10 mouse cellular contexts compared by ENCODE assay signal in the genomic region with DNA sequence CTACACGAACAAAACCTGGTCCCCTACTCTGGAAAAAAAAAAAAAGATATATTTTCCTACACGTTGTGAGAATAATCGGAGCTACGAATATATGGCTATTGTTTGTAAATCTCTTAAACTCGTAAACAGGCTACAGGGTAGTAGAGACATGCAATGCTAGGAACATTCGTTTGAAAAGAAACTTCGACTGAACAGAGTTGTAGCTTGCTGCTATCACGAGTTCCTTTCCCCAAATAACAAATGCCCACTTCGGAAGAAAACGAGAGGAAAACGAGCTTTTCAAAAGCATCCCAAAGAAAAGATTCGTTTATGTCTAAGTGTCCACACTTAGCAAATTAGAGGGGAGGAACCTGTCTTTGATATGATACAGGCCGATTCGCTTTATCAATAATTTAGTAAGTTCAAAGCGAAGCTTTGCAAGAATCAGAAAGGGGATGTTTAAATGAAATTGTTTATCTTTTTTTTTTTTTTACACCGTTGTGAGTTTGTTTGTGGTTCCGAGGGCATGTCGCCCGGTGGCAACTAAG. TPM values are rescaled to one million over a fixed set of nuclear protein-coding genes. Genes with fewer than 3 reads are reported as not detected.
A peak's percentile ranks its signal among the peaks of the same experiment; 100 is the strongest.
DNase-seq lines count a peak whose midpoint lies in the region; ATAC-seq lines count a peak whose summit lies in the region.
"Had no signal": no experiment of that assay in that cellular context is flagged by ENCODE, and none has a peak within 500 bp of the region (broad histone marks: within the 10 kb centered on the region; RNA-seq: fewer than 3 reads in every experiment).

No protein-coding gene starts in this region.

- 4% methylated on average over 19 of the region's 19 CpGs for WGBS in neural tube, embryonic 11.5 days
- 5% methylated on average over 19 of the region's 19 CpGs for WGBS in limb, embryonic 13.5 days

- DNase-seq in embryo, embryonic 10.5 days (ENCODE audit: low spot score): peak; percentile 57
- no peak for DNase-seq in embryo, embryonic 9.5 days (ENCODE audit: extremely low spot score)
- no peak for DNase-seq in neural tube, embryonic 11.5 days (ENCODE audit: low spot score)
- no peak for DNase-seq in neural tube, embryonic 10.5 days (ENCODE audit: extremely low spot score, low spot score)
- no peak for DNase-seq in ovary, adult 18-20 months (ENCODE audit: low spot score)
- no peak for DNase-seq in adrenal gland, postnatal 4 days (ENCODE audit: low spot score in 2 of 2)
- DNase-seq: cerebellum, adult 11 months had no signal

- no peaks in the 10 kb centered on the region for H3K9me3 ChIP-seq in neural tube, embryonic 11.5 days (ENCODE audit: control insufficient read depth, low read length)
- no peaks in the 10 kb centered on the region for H3K9me3 ChIP-seq in limb, embryonic 13.5 days

- no peak overlapping the region for H3K4me3 ChIP-seq in neural tube, embryonic 11.5 days (ENCODE audit: low read depth, low read length)
- H3K4me3 ChIP-seq in limb, embryonic 13.5 days: peak overlapping the region; percentile 70

- peaks cover 19% of the 10 kb centered on the region for H3K4me1 ChIP-seq in neural tube, embryonic 11.5 days (ENCODE audit: control insufficient read depth, insufficient read depth, low read length)
- peaks cover 49% of the 10 kb centered on the region for H3K4me1 ChIP-seq in limb, embryonic 13.5 days

- H3K27me3 ChIP-seq in neural tube, embryonic 11.5 days (ENCODE audit: control insufficient read depth, insufficient read depth, low read length): peaks cover 8% of the 10 kb centered on the region; the same call in 1 of the 2 replicates
- H3K27me3 ChIP-seq in limb, embryonic 13.5 days: peaks cover 39% of the 10 kb centered on the region

- H3K9ac ChIP-seq in neural tube, embryonic 11.5 days (ENCODE audit: low read length): no peak overlapping the region
- peak overlapping the region; percentile 78 for H3K9ac ChIP-seq in limb, embryonic 13.5 days

- ATAC-seq in neural tube, embryonic 11.5 days (ENCODE audit: insufficient read depth, low FRiP score, low TSS enrichment): no peak
- no peak for ATAC-seq in limb, embryonic 13.5 days (ENCODE audit: low FRiP score, low read depth)
- ATAC-seq in erythroblast, adult 5-6 weeks (replicated peaks; ENCODE audit: low FRiP score, poor library complexity, severe bottlenecking): no peak

- no peak overlapping the region for H3K27ac ChIP-seq in neural tube, embryonic 11.5 days (ENCODE audit: low read depth, low read length)
- H3K27ac ChIP-seq in limb, embryonic 13.5 days: peak overlapping the region; percentile 96

- H3K36me3 ChIP-seq in neural tube, embryonic 11.5 days (ENCODE audit: control insufficient read depth, insufficient read depth, low read length): 0 out of 2 replicates have a peak, but pooled peaks cover 2% of the 10 kb centered on the region
- peaks cover 11% of the 10 kb centered on the region for H3K36me3 ChIP-seq in limb, embryonic 13.5 days

- peak overlapping the region; percentile 99 for H3K4me2 ChIP-seq in neural tube, embryonic 11.5 days (ENCODE audit: low read depth)
- H3K4me2 ChIP-seq in limb, embryonic 13.5 days (replicated peaks): peak overlapping the region; percentile 90

RNA-seq across cellular contexts. Expression of a gene that starts 1.6 kb away (rescaled TPM):
- 161 and 164 TPM in 2 replicates for polyA plus RNA-seq in neural tube, embryonic 11.5 days (2014; fragmentation: Nextera tagmentation; extraction: Ambion mirVana)
- polyA plus RNA-seq in limb, embryonic 13.5 days (2015; fragmentation: Nextera tagmentation; extraction: Ambion mirVana): 209 and 226 TPM in 2 replicates
- 1 to 10 TPM; 2.4 to 4.8 TPM for total RNA-seq in adrenal gland, postnatal 4 days (2021)
- not detected in 2 replicates for total RNA-seq in erythroblast, adult 5-6 weeks (2015; ENCODE audit: low replicate concordance)
- not detected in 2 replicates for total RNA-seq in erythroblast, adult 5-6 weeks (2017; ENCODE audit: low replicate concordance)
- total RNA-seq: megakaryocyte, adult 5-6 weeks had no signal
